Mouse (Mus musculus) heart, adult 2 months (tissue): Measurements from ENCODE around the gene Ajm1.

ENCODE experiments used
- CTCF ChIP-seq: fragments of 200-600 bp; IDR thresholded peaks from 2 replicates; pipeline ENCODE4 v1.8.1; 2022; ENCODE audit warnings: antibody characterized with exemption, mild to moderate bottlenecking, moderate library complexity
- POLR2A ChIP-seq: fragments of 200-500 bp; IDR thresholded peaks from 2 replicates; pipeline ENCODE4 v1.6.1; 2011; ENCODE audit warnings: mild to moderate bottlenecking, low read depth, low read length, control low read depth; ENCODE audit not compliant: insufficient read depth

GRCm38 (mm10) chr2:25579737-25580460, 1.7 kb downstream of the Ajm1 start:
- TF ChIP-seq POLR2A (no peak), CTCF (peak; percentile 71)
